Mouse (Mus musculus) heart, embryonic 12.5 days (tissue): Measurements from ENCODE around the gene Atg16l1. TPM values are rescaled to one million over a fixed set of nuclear protein-coding genes. Genes with fewer than 3 reads are reported as not detected.

Source experiments
- ATAC-seq: fragments of 200-750 bp; cut with Nextera tagmentation; 2 replicates; pipeline ENCODE4 v1.8.0; 2017; ENCODE audit warnings: moderate TSS enrichment, moderate library complexity; ENCODE audit not compliant: insufficient number of reproducible peaks, low FRiP score
- H3K27ac ChIP-seq: fragments of 300-500 bp; sonication (generic); 2 replicates; pipeline ENCODE4 v1.5.1; 2016; ENCODE audit warnings: mild to moderate bottlenecking, moderate library complexity; ENCODE audit not compliant: poor library complexity, severe bottlenecking
- H3K27me3 ChIP-seq: fragments of 300-500 bp; sonication (generic); replicated peaks from 2 replicates; pipeline ENCODE4 v1.6.1; 2016; ENCODE audit warnings: mild to moderate bottlenecking, moderate library complexity
- H3K36me3 ChIP-seq: fragments of 300-500 bp; sonication (generic); 2 replicates; pipeline ENCODE4 v1.6.1; 2016; ENCODE audit warnings: mild to moderate bottlenecking, moderate library complexity
- H3K4me1 ChIP-seq: fragments of 300-500 bp; sonication (generic); replicated peaks from 2 replicates; pipeline ENCODE4 v1.6.1; 2016; ENCODE audit warnings: mild to moderate bottlenecking
- H3K4me2 ChIP-seq: fragments of 300-500 bp; sonication (generic); 2 replicates; pipeline ENCODE4 v1.6.1; 2016; ENCODE audit warnings: mild to moderate bottlenecking, moderate library complexity
- H3K4me3 ChIP-seq: fragments of 300-500 bp; sonication (generic); 2 replicates; pipeline ENCODE4 v1.5.1; 2016; ENCODE audit warnings: mild to moderate bottlenecking
- H3K9ac ChIP-seq: fragments of 300-500 bp; sonication (generic); 2 replicates; pipeline ENCODE4 v1.6.1; 2016; ENCODE audit warnings: mild to moderate bottlenecking, moderate library complexity
- H3K9me3 ChIP-seq: fragments of 300-500 bp; sonication (generic); replicated peaks from 2 replicates; pipeline ENCODE4 v1.6.1; 2016; ENCODE audit warnings: mild to moderate bottlenecking, moderate library complexity
- WGBS: fragments of 180-500 bp; shearing (Covaris S2); methylation state at CpG from one replicate; pipeline ENCODE4 v1.1.7; 2016; 5-methylcytosine and 5-hydroxymethylcytosine counted together
- polyA plus RNA-seq: library from polyadenylated mRNA; unstranded; fragments of >200 nt; fragmentation: Nextera tagmentation; extraction: Ambion mirVana; gene quantifications from 2 replicates; pipeline ENCODE4 v1.2.1, GENCODE M21; 2016

Atg16l1 gene
- polyA plus RNA-seq, 1 experiment from 2014 or later = 30.5 TPM

GRCm38 (mm10) chr1:87836453-87836852, 80.8 kb downstream of the Atg16l1 start:
- no peak overlapping the region for H3K27ac ChIP-seq
- 77% methylated on average over 1 of the region's 1 CpGs for WGBS

GRCm38 (mm10) chr1:87837018-87837417, 81.3 kb downstream of the Atg16l1 start:
- H3K36me3 ChIP-seq = no peaks in the 10 kb centered on the region
- H3K4me3 ChIP-seq = no peak overlapping the region
- H3K4me1 ChIP-seq = peaks cover 3% of the 10 kb centered on the region; the same call in 1 of the 2 replicates
- no peaks in the 10 kb centered on the region for H3K9me3 ChIP-seq
- ATAC-seq = no peak
- no peak overlapping the region for H3K4me2 ChIP-seq
- H3K27me3 ChIP-seq = no peaks in the 10 kb centered on the region
- no peak overlapping the region for H3K9ac ChIP-seq
- no peak overlapping the region for H3K27ac ChIP-seq
- 48% methylated on average over 5 of the region's 5 CpGs for WGBS

More at GRCm38 (mm10) chr1:87836453-87836852, 80.8 kb downstream of the Atg16l1 start:
- Histone ChIP-seq H3K4me1 (peaks cover 3% of the 10 kb centered on the region; the same call in 1 of the 2 replicates), H3K4me3 (no peak overlapping the region), H3K9ac (no peak overlapping the region), H3K9me3 (no peaks in the 10 kb centered on the region), H3K36me3 (no peaks in the 10 kb centered on the region), H3K4me2 (no peak overlapping the region), H3K27me3 (no peaks in the 10 kb centered on the region)
- ATAC-seq = no peak

- WGBS = 68% methylated on average over 11 of the region's 11 CpGs
- no peaks in the 10 kb centered on the region for H3K36me3 ChIP-seq
- no peaks in the 10 kb centered on the region for H3K9me3 ChIP-seq
- H3K27ac ChIP-seq = no peak overlapping the region
- H3K27me3 ChIP-seq = no peaks in the 10 kb centered on the region
- no peak for ATAC-seq
- H3K9ac ChIP-seq = no peak overlapping the region
- H3K4me3 ChIP-seq = no peak overlapping the region
- H3K4me1 ChIP-seq = peaks cover 3% of the 10 kb centered on the region; the same call in 1 of the 2 replicates
- H3K4me2 ChIP-seq = no peak overlapping the region
Observed at GRCm38 (mm10) chr1:87840411-87841208, 84.9 kb downstream of the Atg16l1 start.

Other genes with a start within 250 kb of the Atg16l1 start
- not detected in 2 replicates for gene Neu2, start 246.0 kb upstream of the Atg16l1 start, polyA plus RNA-seq
- 0.15 and 0.24 TPM in 2 replicates for gene Ngef, start 182.0 kb upstream of the Atg16l1 start, polyA plus RNA-seq
- 5.9 and 7.9 TPM in 2 replicates for gene Inpp5d, start 135.6 kb upstream of the Atg16l1 start, polyA plus RNA-seq
- 0.70 and 1.2 TPM in 2 replicates for gene Sag, start 47.8 kb downstream of the Atg16l1 start, polyA plus RNA-seq
- gene Dgkd, start 97.4 kb downstream of the Atg16l1 start, polyA plus RNA-seq = 24.1 TPM in 2 replicates